Mouse (Mus musculus) liver, adult 2 months (tissue): ENCODE results near the gene Olfr1390.

Experiments used
- CTCF ChIP-seq: fragments of 200-500 bp; IDR thresholded peaks from 2 replicates; pipeline ENCODE4 v1.5.1; 2011; ENCODE audit warnings: low read depth, low read length, control low read depth
- POLR2A ChIP-seq: fragments of 200-500 bp; IDR thresholded peaks from 2 replicates; pipeline ENCODE4 v1.6.1; 2011; ENCODE audit warnings: low read length, control low read depth; ENCODE audit not compliant: insufficient read depth; ENCODE audit errors: extremely low read depth

GRCm38 (mm10) chr11:49292777-49293176 lies 42.2 kb upstream of the Olfr1390 start:
- TF ChIP-seq POLR2A, result no peak
- TF ChIP-seq CTCF, result no peak
